Mouse (Mus musculus) ovary, postnatal 10 days (tissue): Measurements from ENCODE around the gene Sec14l2.
A peak's percentile ranks its signal among the peaks of the same experiment; 100 is the strongest.

Source experiments
- DNase-seq: peaks from one replicate; pipeline ENCODE4 v3.0.0; 2022; ENCODE audit warnings: low spot score

Gene Sec14l2

GRCm38 (mm10) chr11:4122742-4123579 is at the start of gene Sec14l2:
TSS of gene Sec14l2 (minus strand) at chr11:4123415.
- DNase-seq: no peak

- no peak for DNase-seq
Measured at GRCm38 (mm10) chr11:4166467-4167090, 43.4 kb upstream of the Sec14l2 start.

GRCm38 (mm10) chr11:4164701-4165100 is 41.5 kb upstream of the Sec14l2 start:
- DNase-seq: no peak

- no peak for DNase-seq
Measured at GRCm38 (mm10) chr11:4160758-4161480, 37.7 kb upstream of the Sec14l2 start.

- peak; percentile 82 for DNase-seq
Measured at GRCm38 (mm10) chr11:4159808-4160708, 36.8 kb upstream of the Sec14l2 start, which contains the start of the genes Ccdc157 and Sf3a1. TSS of gene Ccdc157 (minus strand) at chr11:4160293. TSS of gene Sf3a1 (plus strand) at chr11:4160350.

- DNase-seq: no peak
Measured at GRCm38 (mm10) chr11:4158676-4159075, 35.5 kb upstream of the Sec14l2 start.

GRCm38 (mm10) chr11:4155641-4156040 is 32.4 kb upstream of the Sec14l2 start:
- DNase-seq: no peak

- no peak for DNase-seq
Measured at GRCm38 (mm10) chr11:4153694-4154093, 30.5 kb upstream of the Sec14l2 start.

GRCm38 (mm10) chr11:4149886-4150285 is 26.7 kb upstream of the Sec14l2 start:
- DNase-seq: no peak

GRCm38 (mm10) chr11:4148536-4149156 is 25.4 kb upstream of the Sec14l2 start:
- DNase-seq: no peak

GRCm38 (mm10) chr11:4148120-4148519 is 24.9 kb upstream of the Sec14l2 start:
- DNase-seq: no peak

- no peak for DNase-seq
Measured at GRCm38 (mm10) chr11:4147098-4147497, 23.9 kb upstream of the Sec14l2 start.

GRCm38 (mm10) chr11:4146381-4146780 is 23.2 kb upstream of the Sec14l2 start:
- no peak for DNase-seq

GRCm38 (mm10) chr11:4143281-4144062 is 20.3 kb upstream of the Sec14l2 start:
- DNase-seq: no peak

- DNase-seq: no peak
Measured at GRCm38 (mm10) chr11:4142352-4142751, 19.1 kb upstream of the Sec14l2 start.

- DNase-seq: no peak
Measured at GRCm38 (mm10) chr11:4141505-4141904, 18.3 kb upstream of the Sec14l2 start.

- DNase-seq: no peak
Measured at GRCm38 (mm10) chr11:4138964-4139363, 15.7 kb upstream of the Sec14l2 start.

- peak; percentile 82 for DNase-seq
Measured at GRCm38 (mm10) chr11:4134986-4135935, 12.0 kb upstream of the Sec14l2 start, which contains the start of gene Rnf215. TSS of gene Rnf215 (plus strand) at chr11:4135202.

- no peak for DNase-seq
Measured at GRCm38 (mm10) chr11:4134400-4134799, 11.2 kb upstream of the Sec14l2 start.
